Mouse (Mus musculus) myocyte (in vitro differentiated cells): ENCODE results near the gene Mamdc2. TPM values are rescaled to one million over a fixed set of nuclear protein-coding genes. Genes with fewer than 3 reads are reported as not detected.

ENCODE experiments used
- H3K27me3 ChIP-seq: one replicate; pipeline ENCODE4 v1.6.1; 2011; ENCODE audit not compliant: control insufficient read depth, insufficient read depth, insufficient read length
- H3K36me3 ChIP-seq: one replicate; pipeline ENCODE4 v1.6.1; 2011; ENCODE audit not compliant: control insufficient read depth, insufficient read depth
- H3K4me2 ChIP-seq: one replicate; pipeline ENCODE4 v1.6.1; 2011; ENCODE audit warnings: low read depth, control low read depth
- H3K4me3 ChIP-seq: one replicate; pipeline ENCODE4 v1.5.1; 2011; ENCODE audit warnings: mild to moderate bottlenecking, control low read depth, moderate library complexity
- H3K79me2 ChIP-seq: one replicate; pipeline ENCODE4 v1.6.1; 2011; ENCODE audit not compliant: control insufficient read depth, insufficient read depth
- H3ac ChIP-seq: one replicate; pipeline ENCODE4 v1.6.1; 2011; ENCODE audit not compliant: control insufficient read depth, insufficient read length
- CEBPB ChIP-seq: IDR thresholded peaks from 2 replicates; pipeline ENCODE4 v1.6.1; 2011; ENCODE audit warnings: mild to moderate bottlenecking, moderate library complexity; ENCODE audit not compliant: poor library complexity, insufficient read depth, severe bottlenecking
- E2F4 ChIP-seq: IDR thresholded peaks from one replicate; pipeline ENCODE4 v1.6.1; 2011; ENCODE audit warnings: mild to moderate bottlenecking, control low read depth, moderate library complexity; ENCODE audit not compliant: insufficient read depth
- MAX ChIP-seq: IDR thresholded peaks from one replicate; pipeline ENCODE4 v1.6.1; 2011; ENCODE audit warnings: low read depth, mild to moderate bottlenecking, control low read depth
- MYOD1 ChIP-seq, 3 experiments: IDR thresholded peaks; one replicate each; pipeline ENCODE4 v1.6.1; 2011; ENCODE audit warnings: control low read depth in 2 of 3, low read depth in 2 of 3, mild to moderate bottlenecking in 2 of 3, moderate library complexity in 1 of 3; ENCODE audit not compliant: insufficient read length in 2 of 3, control insufficient read depth in 1 of 3
- MYOG ChIP-seq, 3 experiments: IDR thresholded peaks; one replicate each; pipeline ENCODE4 v1.6.1; 2011; ENCODE audit warnings: control low read depth in 2 of 3, low read depth in 2 of 3, mild to moderate bottlenecking in 2 of 3; ENCODE audit not compliant: insufficient read length in 2 of 3, control insufficient read depth in 1 of 3, insufficient read depth in 1 of 3
- POLR2A ChIP-seq: IDR thresholded peaks from one replicate; pipeline ENCODE4 v1.6.1; 2011; ENCODE audit warnings: low read depth, mild to moderate bottlenecking, control low read depth, moderate library complexity; ENCODE audit not compliant: insufficient read length
- POLR2AphosphoS2 ChIP-seq: IDR thresholded peaks from one replicate; pipeline ENCODE4 v1.6.1; 2011; ENCODE audit warnings: low read depth, control low read depth; ENCODE audit not compliant: insufficient read length
- REST ChIP-seq: IDR thresholded peaks from one replicate; pipeline ENCODE4 v1.6.1; 2011; ENCODE audit warnings: mild to moderate bottlenecking, control low read depth, moderate library complexity; ENCODE audit not compliant: insufficient read depth, insufficient read length
- SRF ChIP-seq: IDR thresholded peaks from one replicate; pipeline ENCODE4 v1.6.1; 2011; ENCODE audit warnings: low read depth; ENCODE audit not compliant: control insufficient read depth, insufficient read length
- TCF12 ChIP-seq: IDR thresholded peaks from one replicate; pipeline ENCODE4 v1.6.1; 2011; ENCODE audit warnings: mild to moderate bottlenecking, control low read depth; ENCODE audit not compliant: poor library complexity, insufficient read depth, severe bottlenecking
- TCF3 ChIP-seq: IDR thresholded peaks from one replicate; pipeline ENCODE4 v1.6.1; 2011; ENCODE audit warnings: low read depth, control low read depth; ENCODE audit not compliant: insufficient read length
- USF1 ChIP-seq: IDR thresholded peaks from one replicate; pipeline ENCODE4 v1.6.1; 2011; ENCODE audit warnings: low read depth, mild to moderate bottlenecking, control low read depth, moderate library complexity
- polyA plus RNA-seq: library from polyadenylated mRNA; unstranded; fragments of >200 nt; fragmentation: generic; extraction: Trizol; gene quantifications from one replicate; pipeline ENCODE4 v1.2.1, GENCODE M21; 2012; ENCODE audit warnings: missing spikeins

Gene Mamdc2
- polyA plus RNA-seq, 1 experiment, result 13.4 TPM

DNA sequence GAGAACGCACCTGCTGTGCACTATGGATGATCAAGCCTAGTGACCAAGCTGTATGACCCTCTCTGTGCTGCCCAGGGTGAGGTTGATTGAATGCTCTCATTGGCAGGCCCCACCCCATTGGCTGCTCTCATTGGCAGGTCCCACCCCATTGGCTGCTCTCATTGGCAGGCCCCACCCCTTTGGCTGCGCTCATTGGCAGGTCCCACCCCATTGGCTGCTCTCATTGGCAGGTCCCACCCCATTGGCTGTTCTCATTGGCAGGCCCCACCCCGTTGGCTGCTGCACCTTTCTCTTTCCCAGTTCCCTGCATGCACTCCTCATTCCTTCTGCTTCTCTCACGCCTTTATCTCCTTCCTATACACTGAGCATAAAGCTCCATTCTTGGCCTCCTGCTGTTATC, 12.5 kb downstream of the Mamdc2 start:
- Histone ChIP-seq H3K4me2 (no peak overlapping the region), H3K4me3 (no peak overlapping the region), H3K36me3 (no peaks in the 10 kb centered on the region), H3K79me2 (no peaks in the 10 kb centered on the region), H3ac (no peak overlapping the region), H3K27me3 (no peaks in the 10 kb centered on the region)
- TF ChIP-seq TCF12 (no peak), MYOD1 (IDR thresholded peaks at IDR 0.05; ENCODE audit: control insufficient read depth in 1 of 3, insufficient read length in 2 of 3, low read depth in 2 of 3) (no peak), CEBPB (no peak), TCF3 (no peak), USF1 (no peak), POLR2AphosphoS2 (no peak), MYOG (IDR thresholded peaks at IDR 0.05; ENCODE audit: control insufficient read depth in 1 of 3, insufficient read depth in 1 of 3, insufficient read length in 2 of 3, low read depth in 2 of 3) (no peak), REST (no peak), SRF (no peak), MAX (no peak), POLR2A (no peak)

DNA sequence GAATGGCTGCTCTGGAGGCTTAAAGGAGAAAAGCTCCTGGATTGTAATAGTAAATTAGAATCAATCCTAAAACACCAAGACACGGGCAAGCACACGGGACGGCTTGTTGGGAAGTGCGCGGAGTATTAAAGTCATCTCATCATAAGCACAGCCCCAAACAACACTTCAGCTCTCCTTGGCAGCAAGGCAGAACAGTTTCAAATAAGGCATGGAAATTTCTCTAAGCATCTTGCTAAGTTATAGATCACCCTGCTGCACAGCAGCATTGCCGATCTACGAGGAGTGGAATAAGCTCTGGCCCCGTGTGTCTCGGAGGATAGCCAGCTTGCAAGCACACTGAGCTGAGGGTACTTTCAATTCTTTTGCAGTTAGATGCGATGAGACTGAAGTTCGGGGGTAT, 13.8 kb downstream of the Mamdc2 start:
- H3K4me3 ChIP-seq, result no peak overlapping the region
- no peaks in the 10 kb centered on the region for H3K36me3 ChIP-seq
- no peaks in the 10 kb centered on the region for H3K79me2 ChIP-seq
- no peak overlapping the region for H3ac ChIP-seq
- H3K27me3 ChIP-seq, result no peaks in the 10 kb centered on the region
- no peak overlapping the region for H3K4me2 ChIP-seq
- TF ChIP-seq POLR2AphosphoS2 (no peak), CEBPB (no peak), TCF12 (no peak), MYOD1 (IDR thresholded peaks at IDR 0.05; ENCODE audit: control insufficient read depth in 1 of 3, insufficient read length in 2 of 3, low read depth in 2 of 3) (no peak), POLR2A (no peak), SRF (no peak), E2F4 (no peak), USF1 (no peak), REST (no peak), MYOG (IDR thresholded peaks at IDR 0.05; ENCODE audit: control insufficient read depth in 1 of 3, insufficient read depth in 1 of 3, insufficient read length in 2 of 3, low read depth in 2 of 3) (no peak), TCF3 (no peak), MAX (no peak)

DNA sequence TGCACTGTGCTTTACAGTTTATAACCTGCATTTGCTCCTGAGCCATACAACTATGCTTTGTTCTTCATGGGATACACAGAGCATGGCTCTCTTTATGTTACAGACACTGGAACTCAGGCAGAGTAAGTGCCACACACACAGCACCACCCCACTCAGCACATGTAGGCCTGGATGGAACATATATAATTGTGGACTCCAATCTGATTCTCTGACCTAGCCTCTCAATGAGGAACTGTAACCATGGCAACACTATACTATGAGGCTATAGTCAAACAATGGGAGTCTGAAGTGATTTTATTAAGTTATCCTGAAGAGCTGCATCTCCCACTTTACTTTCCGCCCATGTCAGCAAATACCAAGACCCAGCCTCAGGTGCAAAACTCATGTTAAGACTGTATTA, 30.6 kb downstream of the Mamdc2 start:
- TF ChIP-seq SRF (no peak), TCF3 (no peak), CEBPB (no peak), USF1 (no peak), POLR2A (no peak)
- Histone ChIP-seq H3ac (no peak overlapping the region), H3K27me3 (no peaks in the 10 kb centered on the region)

DNA sequence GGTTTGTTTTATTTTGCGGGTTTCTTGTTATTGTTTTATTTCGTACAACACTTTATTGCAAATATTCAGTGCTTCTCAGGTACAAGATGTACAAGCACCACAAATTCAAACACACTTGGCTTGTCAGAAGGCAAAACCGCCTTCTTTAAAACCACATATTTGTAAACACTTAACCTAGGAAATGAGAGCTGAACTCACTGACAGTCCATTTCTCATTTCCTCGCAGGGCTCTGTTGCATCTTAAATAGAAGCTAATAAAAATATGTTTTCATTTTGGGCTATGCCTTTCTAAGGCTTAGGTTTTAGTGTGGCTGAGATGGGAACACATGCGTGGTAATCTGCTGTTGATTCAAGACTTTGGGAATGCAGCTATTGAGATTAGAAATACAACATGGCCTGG, 37.4 kb downstream of the Mamdc2 start:
- Histone ChIP-seq H3K4me2 (no peak overlapping the region), H3K27me3 (no peaks in the 10 kb centered on the region), H3ac (no peak overlapping the region), H3K36me3 (no peaks in the 10 kb centered on the region), H3K4me3 (no peak overlapping the region), H3K79me2 (no peaks in the 10 kb centered on the region)
- TF ChIP-seq REST, result no peak
- no peak for TF ChIP-seq MYOD1 (IDR thresholded peaks at IDR 0.05; ENCODE audit: control insufficient read depth in 1 of 3, insufficient read length in 2 of 3, low read depth in 2 of 3)
- no peak for TF ChIP-seq POLR2A
- no peak for TF ChIP-seq MAX
- TF ChIP-seq E2F4, result no peak

More for the DNA sequence above, 30.6 kb downstream of the Mamdc2 start:
- no peaks in the 10 kb centered on the region for H3K36me3 ChIP-seq
- no peaks in the 10 kb centered on the region for H3K79me2 ChIP-seq
- no peak overlapping the region for H3K4me2 ChIP-seq
- H3K4me3 ChIP-seq, result no peak overlapping the region

DNA sequence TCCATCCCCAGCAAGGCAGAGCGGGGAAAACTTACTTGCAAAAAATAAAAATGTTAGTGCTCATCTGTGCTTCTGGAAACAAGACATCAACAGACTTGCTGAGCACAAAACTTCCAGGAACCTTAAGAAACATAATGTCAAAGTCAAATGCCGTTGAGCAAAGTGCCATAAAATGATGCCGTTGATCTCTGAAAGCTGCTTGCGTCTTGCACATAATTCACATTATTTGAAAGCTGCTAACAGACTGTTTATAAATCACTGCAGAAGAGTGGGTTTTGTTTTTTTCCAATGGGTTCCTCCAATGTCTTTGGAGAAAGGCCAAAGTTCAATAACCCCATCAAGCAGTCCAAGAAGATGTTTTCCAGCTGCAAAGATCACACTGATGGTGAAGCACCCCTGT, 37.9 kb downstream of the Mamdc2 start:
- Histone ChIP-seq H3K27me3 (no peaks in the 10 kb centered on the region), H3K36me3 (no peaks in the 10 kb centered on the region), H3K79me2 (no peaks in the 10 kb centered on the region), H3ac (no peak overlapping the region), H3K4me3 (no peak overlapping the region), H3K4me2 (no peak overlapping the region)
- TF ChIP-seq POLR2A (no peak), CEBPB (no peak), POLR2AphosphoS2 (no peak), SRF (no peak), REST (no peak), MYOD1 (IDR thresholded peaks at IDR 0.05; ENCODE audit: control insufficient read depth in 1 of 3, insufficient read length in 2 of 3, low read depth in 2 of 3) (no peak), TCF12 (no peak), TCF3 (no peak), MYOG (IDR thresholded peaks at IDR 0.05; ENCODE audit: control insufficient read depth in 1 of 3, insufficient read depth in 1 of 3, insufficient read length in 2 of 3, low read depth in 2 of 3) (no peak), E2F4 (no peak), USF1 (no peak), MAX (no peak)
